Mouse (Mus musculus): Measurements from ENCODE around the gene Zbtb40. TPM values are rescaled to one million over a fixed set of nuclear protein-coding genes. Genes with fewer than 3 reads are reported as not detected.

Zbtb40 gene
- polyA plus RNA-seq, 1 experiment from 2014 or later = 1.5 TPM

- no peaks in the 10 kb centered on the region for H3K4me1 ChIP-seq (replicated peaks)
- WGBS (ENCODE audit: insufficient replicate concordance) = 4% methylated on average over 6 of the region's 6 CpGs
- DNase-seq (peak; percentile 16), ATAC-seq (ENCODE audit: low read depth) (no peak)
- no peak overlapping the region for H3K4me3 ChIP-seq (replicated peaks)
- H3K36me3 ChIP-seq = no peaks in the 10 kb centered on the region
- H3K27me3 ChIP-seq = peaks cover 75% of the 10 kb centered on the region
- no peak overlapping the region for H3K4me2 ChIP-seq
- no peaks in the 10 kb centered on the region for H3K9me3 ChIP-seq (replicated peaks)
- no peak overlapping the region for H3K27ac ChIP-seq
- no peak overlapping the region for H3K9ac ChIP-seq
Observed at GRCm38 (mm10) chr4:136970939-136971338, 77.7 kb downstream of the Zbtb40 start.

GRCm38 (mm10) chr4:136969503-136970276, 78.9 kb downstream of the Zbtb40 start:
- Histone ChIP-seq H3K36me3 (no peaks in the 10 kb centered on the region), H3K4me3 (replicated peaks) (no peak overlapping the region), H3K4me2 (no peak overlapping the region), H3K27me3 (peaks cover 88% of the 10 kb centered on the region), H3K9ac (no peak overlapping the region), H3K9me3 (replicated peaks) (no peaks in the 10 kb centered on the region), H3K4me1 (replicated peaks) (no peaks in the 10 kb centered on the region), H3K27ac (no peak overlapping the region)
- DNase-seq = no peak
- ATAC-seq (ENCODE audit: low read depth) = no peak
- 30% methylated on average over 16 of the region's 16 CpGs for WGBS (ENCODE audit: insufficient replicate concordance)

GRCm38 (mm10) chr4:136969096-136969495, 79.5 kb downstream of the Zbtb40 start:
- Histone ChIP-seq H3K9me3 (replicated peaks) (no peaks in the 10 kb centered on the region), H3K27ac (no peak overlapping the region), H3K4me2 (no peak overlapping the region), H3K36me3 (no peaks in the 10 kb centered on the region), H3K9ac (no peak overlapping the region), H3K27me3 (peaks cover 90% of the 10 kb centered on the region), H3K4me3 (replicated peaks) (no peak overlapping the region), H3K4me1 (replicated peaks) (no peaks in the 10 kb centered on the region)
- WGBS (ENCODE audit: insufficient replicate concordance) = 46% methylated on average over 8 of the region's 8 CpGs
- DNase-seq (no peak), ATAC-seq (ENCODE audit: low read depth) (no peak)

- H3K27ac ChIP-seq = no peak overlapping the region
- H3K27me3 ChIP-seq = peaks cover 86% of the 10 kb centered on the region
- WGBS (ENCODE audit: insufficient replicate concordance) = 26% methylated on average over 9 of the region's 9 CpGs
- H3K4me2 ChIP-seq = no peak overlapping the region
- no peak overlapping the region for H3K9ac ChIP-seq
- no peak overlapping the region for H3K4me3 ChIP-seq (replicated peaks)
- no peaks in the 10 kb centered on the region for H3K4me1 ChIP-seq (replicated peaks)
- no peaks in the 10 kb centered on the region for H3K9me3 ChIP-seq (replicated peaks)
- no peaks in the 10 kb centered on the region for H3K36me3 ChIP-seq
- DNase-seq = no peak
- ATAC-seq (ENCODE audit: low read depth) = no peak
Observed at GRCm38 (mm10) chr4:136967511-136967910, 81.1 kb downstream of the Zbtb40 start.

DNA sequence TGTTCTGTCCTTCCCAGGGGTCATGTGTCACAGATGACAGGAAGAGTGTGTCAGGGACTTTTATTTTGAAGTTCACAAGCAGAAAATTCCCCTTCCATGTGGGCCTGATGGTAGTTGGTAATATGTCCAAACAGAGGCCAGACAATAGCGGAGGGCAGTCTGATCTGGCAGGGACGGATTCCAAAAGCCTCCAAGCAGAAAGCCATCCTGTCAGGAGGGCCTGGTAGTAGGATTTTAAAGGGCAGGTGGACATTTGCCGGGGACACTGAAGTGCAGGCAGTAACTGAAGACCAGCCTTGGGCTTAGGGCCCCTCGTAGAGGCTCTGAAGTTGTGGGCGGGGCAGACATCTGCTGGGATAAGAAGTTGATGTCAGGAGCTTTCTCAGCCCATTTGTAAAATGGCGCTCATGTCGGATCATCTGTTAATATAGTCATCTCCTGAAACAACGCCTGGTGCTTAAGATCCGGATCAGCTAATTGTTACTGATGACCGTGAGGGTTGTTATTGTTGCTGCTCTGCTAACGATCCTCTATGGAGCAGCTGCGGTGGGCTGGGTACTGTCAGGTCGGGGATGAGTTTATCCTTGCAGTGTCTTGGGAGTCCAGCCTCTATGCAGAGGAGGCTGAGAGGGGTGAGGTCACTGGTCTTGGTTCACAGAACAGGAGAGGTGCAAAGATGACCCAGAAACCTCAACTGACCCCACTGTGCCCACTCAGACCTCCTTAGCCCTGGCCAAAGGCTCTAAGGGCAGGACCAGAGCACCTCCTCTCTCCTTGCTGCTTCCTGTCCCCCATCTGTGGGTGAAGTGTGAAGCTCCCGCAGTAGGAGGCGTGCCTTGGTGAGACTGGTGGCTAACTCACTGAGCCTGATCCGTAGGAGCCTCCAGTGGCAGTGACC, 81.9 kb downstream of the Zbtb40 start:
- H3K27me3 ChIP-seq = peaks cover 88% of the 10 kb centered on the region
- no peak overlapping the region for H3K27ac ChIP-seq
- H3K4me1 ChIP-seq (replicated peaks) = peaks cover 3% of the 10 kb centered on the region; the same call in 1 of the 2 replicates
- no peak overlapping the region for H3K4me2 ChIP-seq
- H3K9me3 ChIP-seq (replicated peaks) = no peaks in the 10 kb centered on the region
- no peak overlapping the region for H3K9ac ChIP-seq
- H3K36me3 ChIP-seq = no peaks in the 10 kb centered on the region
- H3K4me3 ChIP-seq (replicated peaks) = no peak overlapping the region
- ATAC-seq (ENCODE audit: low read depth) = no peak
- WGBS (ENCODE audit: insufficient replicate concordance) = 37% methylated on average over 16 of the region's 16 CpGs
- DNase-seq = no peak

GRCm38 (mm10) chr4:136964990-136965421, 83.6 kb downstream of the Zbtb40 start:
- Histone ChIP-seq H3K36me3 (no peaks in the 10 kb centered on the region), H3K27ac (no peak overlapping the region), H3K27me3 (peaks cover 87% of the 10 kb centered on the region), H3K9ac (no peak overlapping the region), H3K9me3 (replicated peaks) (no peaks in the 10 kb centered on the region), H3K4me1 (replicated peaks) (peaks cover 3% of the 10 kb centered on the region; the same call in 1 of the 2 replicates), H3K4me3 (replicated peaks) (no peak overlapping the region), H3K4me2 (no peak overlapping the region)
- ATAC-seq (ENCODE audit: low read depth) (no peak), DNase-seq (no peak)
- 28% methylated on average over 15 of the region's 15 CpGs for WGBS (ENCODE audit: insufficient replicate concordance)

DNA sequence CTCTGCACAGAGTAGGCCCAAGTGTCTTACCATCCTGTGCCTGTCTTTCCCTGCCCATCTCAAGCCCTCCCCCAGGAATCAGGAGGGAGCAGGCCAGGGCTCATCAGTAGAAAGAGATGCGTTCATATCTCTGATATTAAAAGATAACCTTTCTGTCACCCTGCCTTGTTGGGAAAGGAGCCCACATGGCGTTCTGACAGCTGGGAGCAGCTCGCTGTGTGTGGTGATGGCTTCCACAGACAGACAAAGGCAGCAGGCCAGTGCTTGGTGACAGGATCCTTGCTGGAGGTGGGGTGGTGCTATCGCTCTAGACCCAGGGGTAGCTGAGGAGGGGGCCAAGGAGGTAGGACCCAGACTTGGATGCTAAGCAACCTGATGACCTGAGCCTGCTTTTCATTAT, 86.2 kb downstream of the Zbtb40 start:
- WGBS (ENCODE audit: insufficient replicate concordance) = 58% methylated on average over 4 of the region's 4 CpGs

DNA sequence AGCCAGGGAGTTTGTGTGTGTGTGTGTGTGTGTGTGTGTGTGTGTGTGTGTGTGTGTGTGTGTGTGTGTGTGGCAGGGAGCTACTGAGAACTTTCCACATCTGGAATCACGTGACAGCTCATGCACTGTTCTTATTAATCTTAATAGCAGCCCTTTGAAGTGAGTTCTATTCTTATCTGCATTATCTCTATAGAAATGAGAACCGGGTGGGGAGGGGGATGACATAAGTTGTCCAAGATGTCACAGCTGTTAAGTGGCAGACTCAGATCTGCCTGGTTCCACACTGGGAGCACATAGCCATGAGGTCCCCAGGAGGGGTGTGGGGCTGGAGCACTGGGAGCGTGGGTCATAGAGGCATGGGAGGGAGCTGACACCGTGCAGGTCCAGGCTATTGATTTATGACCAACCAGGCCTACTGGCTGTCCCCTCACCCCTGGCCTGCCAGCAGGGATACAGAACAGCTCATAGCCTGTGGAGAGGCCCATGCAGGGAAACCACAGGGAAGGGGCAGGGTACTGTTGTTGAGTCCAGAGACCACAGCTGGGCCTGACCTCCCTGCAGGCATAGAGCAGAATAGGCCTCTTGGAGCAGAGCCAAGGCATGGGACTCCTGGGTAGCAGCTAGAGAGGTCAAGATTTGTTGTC, 86.8 kb downstream of the Zbtb40 start:
- WGBS (ENCODE audit: insufficient replicate concordance) = 34% methylated on average over 4 of the region's 4 CpGs
- no peaks in the 10 kb centered on the region for H3K36me3 ChIP-seq
- no peak overlapping the region for H3K27ac ChIP-seq
- H3K9ac ChIP-seq = no peak overlapping the region
- ATAC-seq (ENCODE audit: low read depth) (peak; percentile 51; the same call in 1 of the 2 replicates), DNase-seq (no peak)
- H3K4me1 ChIP-seq (replicated peaks) = peaks cover 3% of the 10 kb centered on the region; the same call in 1 of the 2 replicates
- H3K4me2 ChIP-seq = no peak overlapping the region
- H3K9me3 ChIP-seq (replicated peaks) = no peaks in the 10 kb centered on the region
- no peak overlapping the region for H3K4me3 ChIP-seq (replicated peaks)
- peaks cover 85% of the 10 kb centered on the region for H3K27me3 ChIP-seq

More for the DNA sequence above, 86.2 kb downstream of the Zbtb40 start:
- Histone ChIP-seq H3K27me3 (peaks cover 85% of the 10 kb centered on the region), H3K4me1 (replicated peaks) (peaks cover 3% of the 10 kb centered on the region; the same call in 1 of the 2 replicates), H3K27ac (no peak overlapping the region), H3K36me3 (no peaks in the 10 kb centered on the region), H3K4me2 (no peak overlapping the region), H3K9ac (no peak overlapping the region), H3K4me3 (replicated peaks) (no peak overlapping the region), H3K9me3 (replicated peaks) (no peaks in the 10 kb centered on the region)
- ATAC-seq (ENCODE audit: low read depth) (no peak), DNase-seq (no peak)

- Histone ChIP-seq H3K4me1 (replicated peaks) (peaks cover 3% of the 10 kb centered on the region; the same call in 1 of the 2 replicates), H3K27me3 (peaks cover 85% of the 10 kb centered on the region), H3K4me2 (no peak overlapping the region), H3K36me3 (no peaks in the 10 kb centered on the region), H3K9ac (no peak overlapping the region), H3K27ac (no peak overlapping the region), H3K9me3 (replicated peaks) (no peaks in the 10 kb centered on the region), H3K4me3 (replicated peaks) (no peak overlapping the region)
- WGBS (ENCODE audit: insufficient replicate concordance) = 60% methylated on average over 9 of the region's 9 CpGs
- DNase-seq (no peak), ATAC-seq (ENCODE audit: low read depth) (no peak)
Observed at GRCm38 (mm10) chr4:136960581-136960980, 88.0 kb downstream of the Zbtb40 start.

DNA sequence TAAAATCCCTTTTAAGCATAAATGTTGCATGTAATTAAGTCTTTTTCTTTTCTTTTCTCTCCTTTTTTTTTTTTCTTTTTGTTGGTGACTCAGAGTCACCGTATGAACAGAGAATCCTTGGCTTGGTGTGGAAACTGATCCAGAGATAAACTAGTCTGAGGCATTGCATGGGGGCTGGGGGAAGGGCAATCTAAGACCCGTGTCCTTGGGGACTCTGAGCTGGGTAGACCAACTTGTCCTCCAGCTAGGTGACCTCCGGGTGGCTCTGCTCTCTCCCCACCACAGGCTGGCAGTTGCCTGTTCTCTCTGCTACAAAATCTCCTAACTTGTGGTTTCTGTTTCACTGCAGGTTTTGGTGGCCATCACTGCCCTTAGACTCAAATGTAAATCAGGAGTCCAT, 88.5 kb downstream of the Zbtb40 start:
- Histone ChIP-seq H3K4me1 (replicated peaks) (peaks cover 3% of the 10 kb centered on the region; the same call in 1 of the 2 replicates), H3K9me3 (replicated peaks) (no peaks in the 10 kb centered on the region), H3K9ac (no peak overlapping the region), H3K4me2 (no peak overlapping the region), H3K27me3 (peaks cover 85% of the 10 kb centered on the region), H3K4me3 (replicated peaks) (no peak overlapping the region), H3K27ac (no peak overlapping the region), H3K36me3 (no peaks in the 10 kb centered on the region)
- no peak for DNase-seq
- ATAC-seq (ENCODE audit: low read depth) = no peak
- WGBS (ENCODE audit: insufficient replicate concordance) = 30% methylated on average over 3 of the region's 3 CpGs

Measured in liver, embryonic 13.5 days (tissue).